Mouse (Mus musculus): ENCODE results near the gene Mrpl28. TPM values are rescaled to one million over a fixed set of nuclear protein-coding genes. Genes with fewer than 3 reads are reported as not detected.
A peak's percentile ranks its signal among the peaks of the same experiment; 100 is the strongest.

The Mrpl28 gene
- polyA plus RNA-seq, 1 experiment from 2014 or later = 135 TPM

GRCm38 (mm10) chr17:26105619-26106018 is 17.7 kb upstream of the Mrpl28 start:
- no peaks in the 10 kb centered on the region for H3K9me3 ChIP-seq (ENCODE audit: control insufficient read depth, low read length)
- no peak for ATAC-seq (ENCODE audit: low FRiP score, low TSS enrichment)
- no peak overlapping the region for H3K9ac ChIP-seq (ENCODE audit: low read length)
- no peaks in the 10 kb centered on the region for H3K27me3 ChIP-seq (ENCODE audit: control insufficient read depth, insufficient read depth, low read length)
- H3K4me1 ChIP-seq (replicated peaks; ENCODE audit: control insufficient read depth, insufficient read depth) = no peaks in the 10 kb centered on the region
- TF ChIP-seq EP300 (optimal IDR thresholded peaks at IDR 0.05) (no peak), CTCF (IDR thresholded peaks at IDR 0.05; ENCODE audit: low read depth) (no peak)
- no peaks in the 10 kb centered on the region for H3K36me3 ChIP-seq (ENCODE audit: control insufficient read depth, insufficient read depth, low read length)
- no peak overlapping the region for H3K4me3 ChIP-seq (ENCODE audit: low read depth, low read length)
- H3K27ac ChIP-seq (replicated peaks) = no peak overlapping the region
- no peak for DNase-seq (ENCODE audit: low spot score)
- no peak overlapping the region for H3K4me2 ChIP-seq (replicated peaks; ENCODE audit: low read depth)
- 54% methylated on average over 3 of the region's 4 CpGs for whole genome bisulfite sequencing

DNA sequence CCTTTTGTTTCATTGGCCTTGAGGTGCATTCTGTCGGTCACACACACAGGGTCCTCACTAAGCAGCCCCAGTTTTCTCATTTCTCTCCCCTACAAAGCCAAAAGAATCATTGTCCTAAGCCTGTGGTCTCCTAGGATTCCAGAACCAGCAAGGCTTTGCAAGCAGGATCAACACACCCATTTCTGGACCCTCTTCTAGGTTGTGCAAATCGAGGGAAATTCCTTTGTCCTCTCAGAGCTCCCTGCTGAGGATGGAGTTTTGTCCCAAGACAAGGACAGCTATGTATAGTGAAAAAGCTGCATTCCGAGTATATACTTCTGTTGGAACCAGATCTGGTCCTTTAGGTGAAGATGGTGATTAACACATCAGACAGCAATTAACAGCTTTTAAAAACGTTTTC is 13.1 kb upstream of the Mrpl28 start:
- WGBS = 37% methylated on average over 4 of the region's 4 CpGs
- Histone ChIP-seq H3K27me3 (ENCODE audit: control insufficient read depth, insufficient read depth, low read length) (peaks cover 7% of the 10 kb centered on the region), H3K4me1 (replicated peaks; ENCODE audit: control insufficient read depth, insufficient read depth) (no peaks in the 10 kb centered on the region), H3K27ac (replicated peaks) (no peak overlapping the region), H3K9me3 (ENCODE audit: control insufficient read depth, low read length) (no peaks in the 10 kb centered on the region), H3K4me3 (ENCODE audit: low read depth, low read length) (no peak overlapping the region), H3K4me2 (replicated peaks; ENCODE audit: low read depth) (no peak overlapping the region), H3K36me3 (ENCODE audit: control insufficient read depth, insufficient read depth, low read length) (no peaks in the 10 kb centered on the region), H3K9ac (ENCODE audit: low read length) (no peak overlapping the region)
- TF ChIP-seq EP300 (optimal IDR thresholded peaks at IDR 0.05) (no peak), CTCF (IDR thresholded peaks at IDR 0.05; ENCODE audit: low read depth) (no peak)
- no peak for ATAC-seq (ENCODE audit: low FRiP score, low TSS enrichment)
- DNase-seq (ENCODE audit: low spot score) = no peak

GRCm38 (mm10) chr17:26111024-26111423 is 12.3 kb upstream of the Mrpl28 start:
- H3K4me2 ChIP-seq (replicated peaks; ENCODE audit: low read depth) = no peak overlapping the region
- no peak for DNase-seq (ENCODE audit: low spot score)
- no peak overlapping the region for H3K9ac ChIP-seq (ENCODE audit: low read length)
- H3K9me3 ChIP-seq (ENCODE audit: control insufficient read depth, low read length) = no peaks in the 10 kb centered on the region
- no peak overlapping the region for H3K4me3 ChIP-seq (ENCODE audit: low read depth, low read length)
- no peak for ATAC-seq (ENCODE audit: low FRiP score, low TSS enrichment)
- H3K36me3 ChIP-seq (ENCODE audit: control insufficient read depth, insufficient read depth, low read length) = no peaks in the 10 kb centered on the region
- peaks cover 9% of the 10 kb centered on the region for H3K27me3 ChIP-seq (ENCODE audit: control insufficient read depth, insufficient read depth, low read length)
- no peak overlapping the region for H3K27ac ChIP-seq (replicated peaks)
- no peak for TF ChIP-seq EP300 (optimal IDR thresholded peaks at IDR 0.05)
- no peak for TF ChIP-seq CTCF (IDR thresholded peaks at IDR 0.05; ENCODE audit: low read depth)
- 20% methylated on average over 4 of the region's 4 CpGs for WGBS
- H3K4me1 ChIP-seq (replicated peaks; ENCODE audit: control insufficient read depth, insufficient read depth) = no peaks in the 10 kb centered on the region

- WGBS = 36% methylated on average over 4 of the region's 4 CpGs
- H3K27ac ChIP-seq (replicated peaks) = no peak overlapping the region
Observed at GRCm38 (mm10) chr17:26111722-26112121, 11.6 kb upstream of the Mrpl28 start.

GRCm38 (mm10) chr17:26112751-26113150 is 10.5 kb upstream of the Mrpl28 start:
- DNase-seq (ENCODE audit: low spot score) = no peak
- TF ChIP-seq CTCF (IDR thresholded peaks at IDR 0.05; ENCODE audit: low read depth) (no peak), EP300 (optimal IDR thresholded peaks at IDR 0.05) (no peak)
- ATAC-seq (ENCODE audit: low FRiP score, low TSS enrichment) = no peak
- peaks cover 9% of the 10 kb centered on the region for H3K27me3 ChIP-seq (ENCODE audit: control insufficient read depth, insufficient read depth, low read length)
- H3K27ac ChIP-seq (replicated peaks) = no peak overlapping the region
- no peaks in the 10 kb centered on the region for H3K4me1 ChIP-seq (replicated peaks; ENCODE audit: control insufficient read depth, insufficient read depth)
- no peak overlapping the region for H3K9ac ChIP-seq (ENCODE audit: low read length)
- H3K9me3 ChIP-seq (ENCODE audit: control insufficient read depth, low read length) = no peaks in the 10 kb centered on the region
- H3K4me3 ChIP-seq (ENCODE audit: low read depth, low read length) = peak overlapping the region; percentile 61
- no peaks in the 10 kb centered on the region for H3K36me3 ChIP-seq (ENCODE audit: control insufficient read depth, insufficient read depth, low read length)
- WGBS = 19% methylated on average over 14 of the region's 14 CpGs
- peak overlapping the region; percentile 92 for H3K4me2 ChIP-seq (replicated peaks; ENCODE audit: low read depth)

More at GRCm38 (mm10) chr17:26111722-26112121, 11.6 kb upstream of the Mrpl28 start:
- Histone ChIP-seq H3K9ac (ENCODE audit: low read length) (no peak overlapping the region), H3K36me3 (ENCODE audit: control insufficient read depth, insufficient read depth, low read length) (no peaks in the 10 kb centered on the region), H3K9me3 (ENCODE audit: control insufficient read depth, low read length) (no peaks in the 10 kb centered on the region), H3K4me2 (replicated peaks; ENCODE audit: low read depth) (no peak overlapping the region), H3K4me3 (ENCODE audit: low read depth, low read length) (no peak overlapping the region), H3K4me1 (replicated peaks; ENCODE audit: control insufficient read depth, insufficient read depth) (no peaks in the 10 kb centered on the region), H3K27me3 (ENCODE audit: control insufficient read depth, insufficient read depth, low read length) (peaks cover 9% of the 10 kb centered on the region)
- no peak for ATAC-seq (ENCODE audit: low FRiP score, low TSS enrichment)
- TF ChIP-seq EP300 (optimal IDR thresholded peaks at IDR 0.05) (no peak), CTCF (IDR thresholded peaks at IDR 0.05; ENCODE audit: low read depth) (no peak)
- no peak for DNase-seq (ENCODE audit: low spot score)

DNA sequence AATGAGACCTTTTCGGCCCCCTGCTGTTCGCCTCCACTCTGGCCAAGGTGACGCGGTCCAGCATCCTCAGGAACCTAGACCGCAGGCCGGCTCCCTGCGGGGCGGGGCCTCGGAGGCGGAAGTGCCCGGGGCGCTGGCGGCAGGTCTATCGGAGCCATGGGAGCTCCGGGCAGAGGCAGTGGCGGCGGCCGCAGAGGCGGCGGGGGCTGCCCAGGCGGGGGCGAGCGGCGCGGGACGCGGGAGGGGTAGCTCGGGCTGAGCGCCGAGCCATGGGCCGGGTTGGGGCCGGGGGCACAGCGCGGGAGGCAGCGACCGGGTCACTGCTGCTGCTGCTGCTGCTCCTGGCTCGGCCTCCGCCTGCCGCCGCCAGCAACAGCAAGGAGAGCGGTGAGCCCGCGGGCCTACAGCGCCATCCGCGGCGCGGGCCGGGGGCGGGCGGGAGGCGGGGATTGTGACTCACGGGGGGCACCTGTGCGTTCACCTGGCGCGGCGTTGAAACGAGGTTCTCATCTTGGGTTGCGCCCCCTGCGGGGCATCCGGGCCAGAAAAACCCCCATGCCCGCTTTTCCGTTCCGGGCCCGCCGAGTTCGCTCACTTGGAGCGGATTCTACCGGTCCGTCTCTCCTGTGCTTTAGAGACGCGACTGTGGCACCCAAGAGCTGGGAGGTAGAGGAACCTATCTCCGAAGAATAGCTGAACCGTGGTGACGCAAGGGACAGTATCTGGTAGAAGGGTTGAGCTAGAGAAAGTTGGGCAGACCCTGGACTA is 9.9 kb upstream of the Mrpl28 start, which contains the start of gene Tmem8:
Gene Tmem8 (plus strand): TSS at position 119 of the 768 bp plus-strand sequence.
- peak within 1 kb of the TSS; percentile 73 for H3K9ac ChIP-seq (ENCODE audit: low read length)
- WGBS = under 1% methylated on average over 44 of the region's 75 CpGs
- no peaks in the 10 kb centered on the region for H3K9me3 ChIP-seq (ENCODE audit: control insufficient read depth, low read length)
- peak within 1 kb of the TSS; percentile 89 for H3K27ac ChIP-seq (replicated peaks)
- no peaks in the 10 kb centered on the region for H3K36me3 ChIP-seq (ENCODE audit: control insufficient read depth, insufficient read depth, low read length)
- H3K4me3 ChIP-seq (ENCODE audit: low read depth, low read length) = peak within 1 kb of the TSS; percentile 61
- peak; percentile 90 for DNase-seq (ENCODE audit: low spot score)
- TF ChIP-seq CTCF (IDR thresholded peaks at IDR 0.05; ENCODE audit: low read depth) (peak; percentile 51), EP300 (optimal IDR thresholded peaks at IDR 0.05) (no peak)
- peak; percentile 65 for ATAC-seq (ENCODE audit: low FRiP score, low TSS enrichment)
- peak within 1 kb of the TSS; percentile 92 for H3K4me2 ChIP-seq (replicated peaks; ENCODE audit: low read depth)
- H3K4me1 ChIP-seq (replicated peaks; ENCODE audit: control insufficient read depth, insufficient read depth) = no peaks in the 10 kb centered on the region
- peaks cover 9% of the 10 kb centered on the region for H3K27me3 ChIP-seq (ENCODE audit: control insufficient read depth, insufficient read depth, low read length)

Data from stomach, postnatal 0 days (tissue).